Comparison of ENCODE assay signal across 16 mouse cellular contexts in genomic region chr3:159907329-159907728, GRCm38 (mm10).
"Had no signal": no experiment of that assay in that cellular context is flagged by ENCODE, and none has a peak within 500 bp of the region (broad histone marks: within the 10 kb centered on the region; RNA-seq: fewer than 3 reads in every experiment).

No protein-coding gene starts in this region.

- H3K36me3 ChIP-seq: neural tube, embryonic 13.5 days; neural tube, embryonic 15.5 days; stomach, embryonic 15.5 days had no signal

- H3K4me3 ChIP-seq: neural tube, embryonic 12.5 days; neural tube, embryonic 13.5 days; neural tube, embryonic 15.5 days; stomach, embryonic 15.5 days had no signal

- H3K4me2 ChIP-seq: neural tube, embryonic 12.5 days; neural tube, embryonic 13.5 days; neural tube, embryonic 15.5 days; stomach, embryonic 15.5 days had no signal

- H3K27ac ChIP-seq: neural tube, embryonic 12.5 days; neural tube, embryonic 13.5 days; neural tube, embryonic 15.5 days; stomach, embryonic 15.5 days; stomach, postnatal 0 days had no signal

- H3K9me3 ChIP-seq: neural tube, embryonic 12.5 days; neural tube, embryonic 13.5 days; neural tube, embryonic 15.5 days; stomach, embryonic 15.5 days had no signal

- H3K4me1 ChIP-seq: neural tube, embryonic 12.5 days; neural tube, embryonic 13.5 days; neural tube, embryonic 15.5 days; stomach, embryonic 15.5 days had no signal

- H3K27me3 ChIP-seq: neural tube, embryonic 12.5 days; neural tube, embryonic 13.5 days; neural tube, embryonic 15.5 days; stomach, embryonic 15.5 days had no signal

- H3K9ac ChIP-seq: neural tube, embryonic 12.5 days; neural tube, embryonic 13.5 days; neural tube, embryonic 15.5 days; stomach, embryonic 15.5 days had no signal

- DNase-seq: retina, postnatal 1 day; right cerebral cortex, adult 18-20 months; right cerebral cortex, postnatal 14 days; right cerebral cortex, postnatal 25 days; right cerebral cortex, postnatal 4 days; spleen, adult 18-20 months; thymus, adult 18-20 months; thymus, adult 2 months; thymus, postnatal 14 days; thymus, postnatal 25 days; thymus, postnatal 36 days had no signal
